Mouse (Mus musculus): ENCODE measurements around the gene Atp6v0a2. TPM values are rescaled to one million over a fixed set of nuclear protein-coding genes. Genes with fewer than 3 reads are reported as not detected.

The Atp6v0a2 gene
- total and polyA plus RNA-seq, 2 experiments: 10.8 to 18.0 TPM

DNA sequence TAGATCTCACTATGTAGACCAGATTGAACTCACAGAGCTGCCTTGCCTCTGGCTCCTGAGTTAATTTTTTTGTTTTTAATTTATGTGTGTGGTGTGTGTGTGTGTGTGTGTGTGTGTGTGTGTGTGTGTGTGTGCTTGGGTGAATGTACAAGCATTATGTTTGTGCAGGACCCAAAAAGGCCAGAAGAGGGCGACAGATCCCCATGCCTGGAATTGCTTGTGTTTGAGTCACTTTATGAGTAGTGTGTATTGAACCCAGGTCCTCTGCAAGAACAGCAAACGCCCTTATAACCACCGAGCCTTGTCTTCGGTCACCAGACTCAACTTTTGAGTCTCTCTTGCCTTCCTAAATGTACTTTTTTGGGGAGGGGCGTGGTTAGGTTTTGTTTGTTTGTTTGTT is 26.0 kb upstream of the Atp6v0a2 start:
- TF ChIP-seq CTCF (IDR thresholded peaks at IDR 0.05; ENCODE audit: low read depth, low read length) (peak; percentile 70), POLR2A (IDR thresholded peaks at IDR 0.05; ENCODE audit: extremely low read depth, insufficient read depth, low read length) (no peak)
- WGBS: 68% methylated on average over 5 of the region's 5 CpGs
- Histone ChIP-seq H3K9ac (ENCODE audit: low read depth, low read length) (no peak overlapping the region), H3K79me2 (ENCODE audit: control insufficient read depth, insufficient read depth, low read length) (no peaks in the 10 kb centered on the region), H3K36me3 (ENCODE audit: control insufficient read depth, insufficient read depth, low read length) (no peaks in the 10 kb centered on the region), H3K27me3 (ENCODE audit: control insufficient read depth, insufficient read depth, low read length) (no peaks in the 10 kb centered on the region), H3K27ac (replicated peaks; ENCODE audit: insufficient read depth, low read depth, low read length) (no peak overlapping the region), H3K4me3 (ENCODE audit: insufficient read depth, low read depth, low read length) (no peak overlapping the region), H3K4me1 (ENCODE audit: control insufficient read depth, insufficient read depth, low read length) (peaks cover 6% of the 10 kb centered on the region; the same call in 1 of the 2 replicates)
- DNase-seq (ENCODE audit: extremely low read depth, low read depth, low spot score): peak; percentile 53

DNA sequence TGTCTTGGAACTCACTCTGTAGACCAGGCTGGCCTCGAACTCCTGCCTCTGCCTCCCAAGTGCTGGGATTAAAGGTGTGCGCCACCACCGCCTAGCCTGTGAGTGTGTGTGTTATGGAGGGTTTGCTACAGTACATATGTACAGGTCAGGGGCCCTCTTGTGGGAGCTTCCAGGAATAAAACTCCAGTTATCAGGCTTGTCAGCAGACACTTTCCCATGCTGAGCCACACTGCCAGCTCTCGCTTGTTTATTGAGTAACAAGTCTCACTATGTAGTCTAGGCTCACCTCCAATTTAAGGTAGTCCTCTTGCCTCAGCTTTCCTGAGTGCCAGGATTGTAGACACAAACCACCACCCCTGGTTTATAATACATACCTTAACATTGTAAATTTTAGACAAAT is 24.1 kb upstream of the Atp6v0a2 start:
- Histone ChIP-seq H3K79me2 (ENCODE audit: control insufficient read depth, insufficient read depth, low read length) (no peaks in the 10 kb centered on the region), H3K9ac (ENCODE audit: low read depth, low read length) (no peak overlapping the region), H3K27me3 (ENCODE audit: control insufficient read depth, insufficient read depth, low read length) (no peaks in the 10 kb centered on the region), H3K36me3 (ENCODE audit: control insufficient read depth, insufficient read depth, low read length) (no peaks in the 10 kb centered on the region), H3K4me3 (ENCODE audit: insufficient read depth, low read depth, low read length) (no peak overlapping the region), H3K4me1 (ENCODE audit: control insufficient read depth, insufficient read depth, low read length) (0 out of 2 replicates have a peak, but pooled peaks cover 4% of the 10 kb centered on the region), H3K27ac (replicated peaks; ENCODE audit: insufficient read depth, low read depth, low read length) (no peak overlapping the region; the same call in 1 of the 2 replicates)
- WGBS: 44% methylated on average over 4 of the region's 4 CpGs
- peak; percentile 80 for DNase-seq (ENCODE audit: extremely low read depth, low read depth, low spot score)
- TF ChIP-seq POLR2A (IDR thresholded peaks at IDR 0.05; ENCODE audit: extremely low read depth, insufficient read depth, low read length): no peak
- 0 out of 2 replicates have a peak, but pooled peaks have one; percentile 4 for TF ChIP-seq CTCF (IDR thresholded peaks at IDR 0.05; ENCODE audit: low read depth, low read length)

DNA sequence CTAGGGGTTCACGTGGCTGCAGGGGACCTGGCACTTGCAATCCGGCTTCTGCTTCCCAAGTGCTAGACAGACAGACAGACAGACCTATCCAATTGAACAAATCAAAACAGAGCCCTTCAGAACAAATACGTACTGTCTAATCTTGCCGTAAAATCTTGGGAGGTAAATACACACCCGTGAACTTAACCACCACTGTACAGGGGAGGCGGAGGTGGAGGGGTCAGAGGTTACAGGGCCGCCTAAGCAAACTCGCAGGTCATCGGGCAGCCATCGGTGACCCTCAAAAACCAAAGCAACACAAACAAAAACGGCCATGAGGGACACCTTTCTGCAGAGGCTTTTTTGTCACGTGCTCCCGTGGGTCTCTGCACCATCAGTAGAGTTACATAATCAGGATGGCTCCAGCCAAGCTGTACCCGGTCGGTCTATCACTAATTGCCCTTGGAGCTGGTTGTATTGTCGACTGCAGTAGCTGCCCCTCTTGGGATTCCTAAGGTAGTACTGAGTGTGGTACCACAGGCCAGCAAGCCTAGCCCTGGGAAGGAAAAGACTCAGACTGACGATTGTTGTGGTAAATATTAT is 23.2 kb upstream of the Atp6v0a2 start:
- no peak overlapping the region for H3K4me3 ChIP-seq (ENCODE audit: insufficient read depth, low read depth, low read length)
- peak overlapping the region; percentile 75 for H3K27ac ChIP-seq (replicated peaks; ENCODE audit: insufficient read depth, low read depth, low read length)
- DNase-seq (ENCODE audit: extremely low read depth, low read depth, low spot score): peak; percentile 96
- 0 out of 2 replicates have a peak, but pooled peaks cover 4% of the 10 kb centered on the region for H3K4me1 ChIP-seq (ENCODE audit: control insufficient read depth, insufficient read depth, low read length)
- TF ChIP-seq CTCF (IDR thresholded peaks at IDR 0.05; ENCODE audit: low read depth, low read length) (no peak), POLR2A (IDR thresholded peaks at IDR 0.05; ENCODE audit: extremely low read depth, insufficient read depth, low read length) (no peak)
- H3K79me2 ChIP-seq (ENCODE audit: control insufficient read depth, insufficient read depth, low read length): no peaks in the 10 kb centered on the region
- H3K36me3 ChIP-seq (ENCODE audit: control insufficient read depth, insufficient read depth, low read length): no peaks in the 10 kb centered on the region
- no peak overlapping the region for H3K9ac ChIP-seq (ENCODE audit: low read depth, low read length)
- 21% methylated on average over 17 of the region's 17 CpGs for WGBS
- no peaks in the 10 kb centered on the region for H3K27me3 ChIP-seq (ENCODE audit: control insufficient read depth, insufficient read depth, low read length)

DNA sequence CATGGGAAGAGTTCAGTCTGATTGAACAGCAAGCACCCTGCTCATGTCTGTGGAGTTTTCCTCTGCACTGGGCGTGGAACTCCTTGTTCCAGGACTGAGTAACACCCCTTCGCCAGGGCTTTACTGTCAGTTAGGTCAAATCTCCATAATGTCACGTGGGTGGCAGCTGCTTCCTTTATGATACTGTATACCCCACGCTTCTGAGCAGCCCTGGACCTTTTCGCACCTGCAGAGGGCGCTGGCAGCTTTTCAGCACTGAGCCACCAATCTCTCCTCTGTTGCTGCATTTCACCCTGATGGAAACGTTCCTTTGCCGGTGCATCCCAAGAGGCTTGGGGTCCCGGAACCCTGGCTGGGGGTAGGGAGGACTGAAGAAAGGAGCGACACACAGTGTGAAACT is 17.4 kb upstream of the Atp6v0a2 start:
- no peak overlapping the region for H3K9ac ChIP-seq (ENCODE audit: low read depth, low read length)
- 89% methylated on average over 10 of the region's 10 CpGs for WGBS
- H3K36me3 ChIP-seq (ENCODE audit: control insufficient read depth, insufficient read depth, low read length): no peaks in the 10 kb centered on the region
- no peaks in the 10 kb centered on the region for H3K4me1 ChIP-seq (ENCODE audit: control insufficient read depth, insufficient read depth, low read length)
- H3K27me3 ChIP-seq (ENCODE audit: control insufficient read depth, insufficient read depth, low read length): no peaks in the 10 kb centered on the region
- H3K27ac ChIP-seq (replicated peaks; ENCODE audit: insufficient read depth, low read depth, low read length): no peak overlapping the region
- TF ChIP-seq CTCF (IDR thresholded peaks at IDR 0.05; ENCODE audit: low read depth, low read length) (peak; percentile 30), POLR2A (IDR thresholded peaks at IDR 0.05; ENCODE audit: extremely low read depth, insufficient read depth, low read length) (no peak)
- no peaks in the 10 kb centered on the region for H3K79me2 ChIP-seq (ENCODE audit: control insufficient read depth, insufficient read depth, low read length)
- no peak for DNase-seq (ENCODE audit: extremely low read depth, low read depth, low spot score)
- no peak overlapping the region for H3K4me3 ChIP-seq (ENCODE audit: insufficient read depth, low read depth, low read length)

DNA sequence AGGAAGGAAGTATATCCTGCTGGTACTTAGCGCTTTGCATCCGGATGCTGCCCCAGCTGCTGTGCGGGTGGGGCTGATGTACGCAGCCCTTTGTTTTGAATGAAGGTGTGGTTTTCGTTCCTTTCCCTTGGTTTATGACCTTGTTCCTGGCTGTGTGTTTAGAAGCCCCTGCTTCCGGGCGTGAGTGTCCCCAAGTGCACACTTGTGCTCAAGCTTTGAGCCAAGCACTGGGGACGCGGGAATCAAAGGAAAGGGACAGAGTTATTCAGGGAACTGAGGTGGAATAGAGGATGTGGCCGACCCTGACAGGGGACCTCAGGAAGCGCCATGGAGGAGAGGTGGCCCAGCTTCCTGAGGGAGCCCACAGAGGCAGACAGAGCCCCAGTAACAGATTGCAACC is 13.7 kb upstream of the Atp6v0a2 start:
- WGBS: 79% methylated on average over 11 of the region's 11 CpGs
- Histone ChIP-seq H3K4me1 (ENCODE audit: control insufficient read depth, insufficient read depth, low read length) (no peaks in the 10 kb centered on the region), H3K27me3 (ENCODE audit: control insufficient read depth, insufficient read depth, low read length) (no peaks in the 10 kb centered on the region), H3K79me2 (ENCODE audit: control insufficient read depth, insufficient read depth, low read length) (no peaks in the 10 kb centered on the region), H3K4me3 (ENCODE audit: insufficient read depth, low read depth, low read length) (no peak overlapping the region), H3K9ac (ENCODE audit: low read depth, low read length) (no peak overlapping the region), H3K27ac (replicated peaks; ENCODE audit: insufficient read depth, low read depth, low read length) (0 out of 2 replicates have a peak overlapping the region, but pooled peaks have one; percentile 7), H3K36me3 (ENCODE audit: control insufficient read depth, insufficient read depth, low read length) (no peaks in the 10 kb centered on the region)
- no peak for DNase-seq (ENCODE audit: extremely low read depth, low read depth, low spot score)
- TF ChIP-seq CTCF (IDR thresholded peaks at IDR 0.05; ENCODE audit: low read depth, low read length) (no peak), POLR2A (IDR thresholded peaks at IDR 0.05; ENCODE audit: extremely low read depth, insufficient read depth, low read length) (no peak)

DNA sequence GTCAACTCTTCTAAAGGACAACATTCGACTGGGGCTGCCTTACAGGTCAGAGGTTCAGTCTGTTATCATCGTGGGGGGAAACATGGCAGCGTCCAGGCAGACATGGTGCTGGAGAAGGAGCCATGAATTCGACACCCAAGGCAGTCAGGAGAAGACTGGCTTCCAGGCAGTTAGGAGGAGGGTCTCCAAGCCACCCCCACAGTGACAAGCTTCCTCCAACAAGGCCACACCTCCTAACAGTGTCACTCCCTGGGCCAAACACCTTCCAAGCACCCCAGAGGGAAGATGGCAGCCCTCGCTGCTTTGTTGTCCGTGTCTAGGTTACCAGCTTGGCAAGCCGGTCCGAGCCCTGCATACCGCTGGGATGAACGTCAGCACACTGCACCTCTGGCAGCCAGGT is 9.7 kb upstream of the Atp6v0a2 start:
- H3K4me1 ChIP-seq (ENCODE audit: control insufficient read depth, insufficient read depth, low read length): no peaks in the 10 kb centered on the region
- no peaks in the 10 kb centered on the region for H3K36me3 ChIP-seq (ENCODE audit: control insufficient read depth, insufficient read depth, low read length)
- H3K27ac ChIP-seq (replicated peaks; ENCODE audit: insufficient read depth, low read depth, low read length): no peak overlapping the region
- WGBS: 83% methylated on average over 10 of the region's 10 CpGs
- H3K27me3 ChIP-seq (ENCODE audit: control insufficient read depth, insufficient read depth, low read length): no peaks in the 10 kb centered on the region
- H3K79me2 ChIP-seq (ENCODE audit: control insufficient read depth, insufficient read depth, low read length): no peaks in the 10 kb centered on the region
- TF ChIP-seq POLR2A (IDR thresholded peaks at IDR 0.05; ENCODE audit: extremely low read depth, insufficient read depth, low read length) (no peak), CTCF (IDR thresholded peaks at IDR 0.05; ENCODE audit: low read depth, low read length) (no peak)
- DNase-seq (ENCODE audit: extremely low read depth, low read depth, low spot score): no peak
- H3K4me3 ChIP-seq (ENCODE audit: insufficient read depth, low read depth, low read length): no peak overlapping the region
- no peak overlapping the region for H3K9ac ChIP-seq (ENCODE audit: low read depth, low read length)

All from liver, adult 2 months (tissue).